In genomic region chr8:11002816-11003215, GRCm38 (mm10) we compare ENCODE assay signal across 10 mouse cellular contexts. TPM values are rescaled to one million over a fixed set of nuclear protein-coding genes. Genes with fewer than 3 reads are reported as not detected.
A peak's percentile ranks its signal among the peaks of the same experiment; 100 is the strongest.
DNase-seq lines count a peak whose midpoint lies in the region; ATAC-seq lines count a peak whose summit lies in the region.
"Had no signal": no experiment of that assay in that cellular context is flagged by ENCODE, and none has a peak within 500 bp of the region (broad histone marks: within the 10 kb centered on the region; RNA-seq: fewer than 3 reads in every experiment).

No protein-coding gene starts in this region.

- WGBS in forebrain, embryonic 16.5 days, result 11% methylated on average over 6 of the region's 6 CpGs
- WGBS in liver, embryonic 15.5 days (ENCODE audit: insufficient replicate concordance), result 56% methylated on average over 6 of the region's 6 CpGs

- peaks cover 95% of the 10 kb centered on the region for H3K4me1 ChIP-seq in erythroblast, embryonic 14.5 days (ENCODE audit: control insufficient read depth)
- H3K4me1 ChIP-seq in forebrain, embryonic 16.5 days (replicated peaks; ENCODE audit: control insufficient read depth, insufficient read depth, low read length), result peaks cover 77% of the 10 kb centered on the region
- H3K4me1 ChIP-seq in liver, embryonic 15.5 days (replicated peaks), result peaks cover 89% of the 10 kb centered on the region

- H3K27ac ChIP-seq in forebrain, embryonic 16.5 days (ENCODE audit: low read length), result no peak overlapping the region
- H3K27ac ChIP-seq in liver, embryonic 15.5 days (replicated peaks), result peak overlapping the region; percentile 61

- H3K4me3 ChIP-seq in erythroblast, embryonic 14.5 days (replicated peaks), result peak overlapping the region; percentile 89
- H3K4me3 ChIP-seq in forebrain, embryonic 16.5 days (replicated peaks; ENCODE audit: low read length), result peak overlapping the region; percentile 57
- H3K4me3 ChIP-seq in liver, embryonic 15.5 days (replicated peaks), result peak overlapping the region; percentile 86

- ATAC-seq in erythroblast, adult 5-6 weeks (replicated peaks; ENCODE audit: low FRiP score, poor library complexity, severe bottlenecking), result no peak
- ATAC-seq in forebrain, embryonic 16.5 days, result no peak
- ATAC-seq in liver, embryonic 15.5 days (ENCODE audit: insufficient read depth), result no peak

- peaks cover 92% of the 10 kb centered on the region for H3K36me3 ChIP-seq in erythroblast, embryonic 14.5 days (ENCODE audit: control insufficient read depth)
- H3K36me3 ChIP-seq in forebrain, embryonic 16.5 days (ENCODE audit: control insufficient read depth, insufficient read depth), result no peaks in the 10 kb centered on the region; the same call in 1 of the 2 replicates
- H3K36me3 ChIP-seq in liver, embryonic 15.5 days (replicated peaks), result peaks cover 40% of the 10 kb centered on the region

- peak; percentile 35 for DNase-seq in 3T3-L1 (ENCODE audit: low read depth, low spot score)
- DNase-seq in urinary bladder, adult 18-20 months (ENCODE audit: low spot score in 2 of 2), result no peak
- DNase-seq in spleen, postnatal 10 days (ENCODE audit: low spot score in 2 of 2), result no peak
- DNase-seq in layer of hippocampus, adult 18-20 months (ENCODE audit: low spot score in 2 of 2), result no peak
- DNase-seq: kidney, postnatal 4 days; right cerebral cortex, postnatal 4 days had no signal

- no peaks in the 10 kb centered on the region for H3K9me3 ChIP-seq in erythroblast, embryonic 14.5 days (ENCODE audit: control insufficient read depth, low read length)
- H3K9me3 ChIP-seq in forebrain, embryonic 16.5 days (ENCODE audit: control insufficient read depth, low read length), result no peaks in the 10 kb centered on the region
- no peaks in the 10 kb centered on the region for H3K9me3 ChIP-seq in liver, embryonic 15.5 days (replicated peaks)

- H3K4me2 ChIP-seq in forebrain, embryonic 16.5 days (ENCODE audit: low read length), result peak overlapping the region; percentile 87
- peak overlapping the region; percentile 95 for H3K4me2 ChIP-seq in liver, embryonic 15.5 days

- H3K27me3 ChIP-seq in erythroblast, embryonic 14.5 days (ENCODE audit: control insufficient read depth), result no peaks in the 10 kb centered on the region
- no peaks in the 10 kb centered on the region for H3K27me3 ChIP-seq in forebrain, embryonic 16.5 days (replicated peaks; ENCODE audit: control insufficient read depth, insufficient read depth, low read length)
- 0 out of 2 replicates have a peak, but pooled peaks cover 4% of the 10 kb centered on the region for H3K27me3 ChIP-seq in liver, embryonic 15.5 days

- peak overlapping the region; percentile 62 for H3K9ac ChIP-seq in forebrain, embryonic 16.5 days (replicated peaks; ENCODE audit: low read depth, low read length)
- H3K9ac ChIP-seq in liver, embryonic 15.5 days, result peak overlapping the region; percentile 59

RNA-seq across cellular contexts. Expression of gene Irs2, which starts 5.4 kb away (rescaled TPM):
- 2.8 and 3.3 TPM in 2 replicates for polyA plus RNA-seq in erythroblast, embryonic 14.5 days (2012)
- 12.1 and 15.2 TPM in 2 replicates for total RNA-seq in erythroblast, adult 5-6 weeks (2015; ENCODE audit: low replicate concordance)
- total RNA-seq in erythroblast, adult 5-6 weeks (2017; ENCODE audit: low replicate concordance), result 10.6 and 13.5 TPM in 2 replicates
- polyA plus RNA-seq in forebrain, embryonic 16.5 days (2015; fragmentation: Nextera tagmentation; extraction: Ambion mirVana), result 5.4 and 6.0 TPM in 2 replicates
- polyA plus RNA-seq in liver, embryonic 15.5 days (2015; fragmentation: Nextera tagmentation; extraction: Ambion mirVana), result 4.0 and 5.2 TPM in 2 replicates
- total RNA-seq in layer of hippocampus, adult 18-20 months (2021), result 10 to 100 TPM; 80.4 to 85.0 TPM
